Mouse (Mus musculus): ENCODE measurements around the gene Tcam1.

DNA sequence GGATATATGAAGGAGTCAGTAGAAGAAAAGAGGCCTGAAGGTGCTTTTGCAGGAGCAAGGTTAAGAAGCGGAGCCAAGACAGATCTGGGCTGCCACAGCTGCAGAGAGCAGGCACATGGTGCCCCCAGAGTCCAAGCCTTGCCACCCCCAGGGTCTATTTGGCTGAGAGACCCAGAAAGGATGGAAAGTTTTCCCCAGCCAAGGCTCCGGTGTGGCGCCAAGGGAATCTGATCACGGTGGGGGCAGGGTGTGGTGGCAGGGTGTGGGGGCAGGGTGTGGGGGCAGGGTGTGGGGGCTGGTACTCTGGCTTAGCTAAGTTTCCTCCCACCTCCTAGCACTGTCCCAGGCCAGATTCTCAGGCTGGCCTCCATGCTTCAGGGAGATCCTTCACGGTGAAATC lies 52.0 kb downstream of the Tcam1 start:
- TF ChIP-seq CTCF (IDR thresholded peaks at IDR 0.05; ENCODE audit: extremely low read depth, insufficient read depth, insufficient read length, insufficient replicate concordance): no peak
- no peak for TF ChIP-seq POLR2A (IDR thresholded peaks at IDR 0.05; ENCODE audit: low read depth, low read length)

All from spleen, adult 2 months (tissue).